Mouse (Mus musculus) neural tube, embryonic 13.5 days (tissue): ENCODE results near the gene Dtx1. TPM values are rescaled to one million over a fixed set of nuclear protein-coding genes. Genes with fewer than 3 reads are reported as not detected.
A peak's percentile ranks its signal among the peaks of the same experiment; 100 is the strongest.

Experiments
- ATAC-seq: fragments of 200-750 bp; cut with Nextera tagmentation; 2 replicates; pipeline ENCODE4 v1.8.0; 2017; ENCODE audit warnings: low read depth, mild to moderate bottlenecking, moderate TSS enrichment, moderate library complexity
- H3K27ac ChIP-seq: fragments of 300-500 bp; sonication (generic); replicated peaks from 2 replicates; pipeline ENCODE4 v1.5.1; 2015; ENCODE audit warnings: moderate library complexity, mild to moderate bottlenecking, inconsistent platforms
- H3K27me3 ChIP-seq: fragments of 300-500 bp; sonication (generic); 2 replicates; pipeline ENCODE4 v1.6.1; 2015; ENCODE audit warnings: mild to moderate bottlenecking, inconsistent platforms
- H3K36me3 ChIP-seq: fragments of 300-500 bp; sonication (generic); 2 replicates; pipeline ENCODE4 v1.6.1; 2015; ENCODE audit warnings: mild to moderate bottlenecking, inconsistent platforms
- H3K4me1 ChIP-seq: fragments of 300-500 bp; sonication (generic); replicated peaks from 2 replicates; pipeline ENCODE4 v1.6.1; 2015; ENCODE audit warnings: inconsistent platforms
- H3K4me2 ChIP-seq: fragments of 300-500 bp; sonication (generic); 2 replicates; pipeline ENCODE4 v1.6.1; 2015; ENCODE audit warnings: inconsistent platforms, mild to moderate bottlenecking, moderate library complexity
- H3K4me3 ChIP-seq: fragments of 300-500 bp; sonication (generic); 2 replicates; pipeline ENCODE4 v1.5.1; 2015; ENCODE audit warnings: mild to moderate bottlenecking, inconsistent platforms
- H3K9ac ChIP-seq: fragments of 300-500 bp; sonication (generic); 2 replicates; pipeline ENCODE4 v1.6.1; 2015; ENCODE audit warnings: moderate library complexity, mild to moderate bottlenecking, inconsistent platforms
- H3K9me3 ChIP-seq: fragments of 300-500 bp; sonication (generic); 2 replicates; pipeline ENCODE4 v1.6.1; 2016; ENCODE audit warnings: inconsistent platforms
- WGBS: fragments of 180-500 bp; shearing (Covaris S2); methylation state at CpG from one replicate; pipeline ENCODE4 v1.1.7; 2015; 5-methylcytosine and 5-hydroxymethylcytosine counted together
- polyA plus RNA-seq: library from polyadenylated mRNA; unstranded; fragments of >200 nt; fragmentation: Nextera tagmentation; extraction: Ambion mirVana; gene quantifications from 2 replicates; pipeline ENCODE4 v1.2.1, GENCODE M21; 2015

Dtx1 gene
- polyA plus RNA-seq, 1 experiment from 2014 or later = 37.3 TPM

- no peak for ATAC-seq
- Histone ChIP-seq H3K4me2 (no peak overlapping the region), H3K4me1 (peaks cover 84% of the 10 kb centered on the region), H3K4me3 (no peak overlapping the region), H3K36me3 (no peaks in the 10 kb centered on the region), H3K27me3 (peaks cover 30% of the 10 kb centered on the region), H3K27ac (no peak overlapping the region), H3K9me3 (no peaks in the 10 kb centered on the region), H3K9ac (no peak overlapping the region)
- 94% methylated on average over 2 of the region's 2 CpGs for WGBS
Observed at GRCm38 (mm10) chr5:120702969-120703368, 8.8 kb downstream of the Dtx1 start.

- Histone ChIP-seq H3K27me3 (peaks cover 36% of the 10 kb centered on the region), H3K36me3 (no peaks in the 10 kb centered on the region), H3K27ac (no peak overlapping the region), H3K4me2 (no peak overlapping the region), H3K9me3 (no peaks in the 10 kb centered on the region), H3K9ac (no peak overlapping the region), H3K4me1 (peaks cover 84% of the 10 kb centered on the region), H3K4me3 (no peak overlapping the region)
- no peak for ATAC-seq
- 75% methylated on average over 4 of the region's 4 CpGs for WGBS
Observed at GRCm38 (mm10) chr5:120702421-120702820, 9.3 kb downstream of the Dtx1 start.

- Histone ChIP-seq H3K9me3 (no peaks in the 10 kb centered on the region), H3K27ac (no peak overlapping the region), H3K4me2 (no peak overlapping the region), H3K27me3 (peaks cover 47% of the 10 kb centered on the region), H3K36me3 (no peaks in the 10 kb centered on the region), H3K9ac (no peak overlapping the region), H3K4me3 (no peak overlapping the region), H3K4me1 (peaks cover 79% of the 10 kb centered on the region)
- no peak for ATAC-seq
- 56% methylated on average over 11 of the region's 11 CpGs for WGBS
Observed at GRCm38 (mm10) chr5:120700996-120701790, 10.5 kb downstream of the Dtx1 start.

GRCm38 (mm10) chr5:120698801-120699391, 12.8 kb downstream of the Dtx1 start:
- Histone ChIP-seq H3K4me2 (0 out of 2 replicates have a peak overlapping the region, but pooled peaks have one; percentile 5), H3K4me3 (no peak overlapping the region), H3K27ac (peak overlapping the region; percentile 46), H3K36me3 (peaks cover 8% of the 10 kb centered on the region), H3K9me3 (no peaks in the 10 kb centered on the region), H3K27me3 (peaks cover 62% of the 10 kb centered on the region), H3K4me1 (peaks cover 69% of the 10 kb centered on the region), H3K9ac (peak overlapping the region; percentile 49)
- WGBS = 32% methylated on average over 16 of the region's 16 CpGs
- ATAC-seq = no peak

- Histone ChIP-seq H3K27me3 (peaks cover 69% of the 10 kb centered on the region), H3K36me3 (peaks cover 15% of the 10 kb centered on the region), H3K4me1 (peaks cover 68% of the 10 kb centered on the region), H3K9ac (no peak overlapping the region), H3K27ac (no peak overlapping the region), H3K4me3 (no peak overlapping the region), H3K9me3 (no peaks in the 10 kb centered on the region), H3K4me2 (no peak overlapping the region)
- 40% methylated on average over 3 of the region's 3 CpGs for WGBS
- no peak for ATAC-seq
Observed at GRCm38 (mm10) chr5:120698181-120698580, 13.5 kb downstream of the Dtx1 start.

GRCm38 (mm10) chr5:120696865-120697264, 14.9 kb downstream of the Dtx1 start:
- Histone ChIP-seq H3K4me3 (no peak overlapping the region), H3K27me3 (peaks cover 82% of the 10 kb centered on the region), H3K4me1 (peaks cover 64% of the 10 kb centered on the region), H3K9ac (no peak overlapping the region), H3K9me3 (no peaks in the 10 kb centered on the region), H3K36me3 (peaks cover 28% of the 10 kb centered on the region), H3K4me2 (no peak overlapping the region), H3K27ac (no peak overlapping the region)
- no peak for ATAC-seq
- WGBS = 55% methylated on average over 4 of the region's 4 CpGs

- Histone ChIP-seq H3K9me3 (no peaks in the 10 kb centered on the region), H3K36me3 (peaks cover 34% of the 10 kb centered on the region), H3K9ac (no peak overlapping the region), H3K4me1 (peaks cover 58% of the 10 kb centered on the region), H3K4me2 (no peak overlapping the region), H3K4me3 (no peak overlapping the region), H3K27me3 (peaks cover 87% of the 10 kb centered on the region), H3K27ac (no peak overlapping the region)
- ATAC-seq = no peak
- WGBS = 69% methylated on average over 16 of the region's 16 CpGs
Observed at GRCm38 (mm10) chr5:120696057-120696743, 15.5 kb downstream of the Dtx1 start.

- no peak overlapping the region for H3K27ac ChIP-seq
- no peak for ATAC-seq
- no peak overlapping the region for H3K4me3 ChIP-seq
- H3K27me3 ChIP-seq = peaks cover 83% of the 10 kb centered on the region
- peaks cover 45% of the 10 kb centered on the region for H3K36me3 ChIP-seq
- 0 out of 2 replicates have a peak overlapping the region, but pooled peaks have one; percentile 2 for H3K9ac ChIP-seq
- H3K4me2 ChIP-seq = peak overlapping the region; percentile 20; the same call in 1 of the 2 replicates
- no peaks in the 10 kb centered on the region for H3K9me3 ChIP-seq
- H3K4me1 ChIP-seq = peaks cover 43% of the 10 kb centered on the region
- WGBS = 5% methylated on average over 41 of the region's 41 CpGs
Observed at GRCm38 (mm10) chr5:120694695-120695074, 17.0 kb downstream of the Dtx1 start.

GRCm38 (mm10) chr5:120693931-120694694, 17.6 kb downstream of the Dtx1 start:
- 11% methylated on average over 34 of the region's 38 CpGs for WGBS
- Histone ChIP-seq H3K27me3 (peaks cover 80% of the 10 kb centered on the region), H3K9me3 (no peaks in the 10 kb centered on the region), H3K4me3 (no peak overlapping the region), H3K4me1 (peaks cover 37% of the 10 kb centered on the region), H3K36me3 (peaks cover 45% of the 10 kb centered on the region), H3K9ac (0 out of 2 replicates have a peak overlapping the region, but pooled peaks have one; percentile 2), H3K27ac (no peak overlapping the region), H3K4me2 (peak overlapping the region; percentile 20; the same call in 1 of the 2 replicates)
- ATAC-seq = no peak

- Histone ChIP-seq H3K27me3 (peaks cover 75% of the 10 kb centered on the region), H3K27ac (no peak overlapping the region), H3K4me3 (no peak overlapping the region), H3K4me1 (peaks cover 16% of the 10 kb centered on the region), H3K4me2 (no peak overlapping the region), H3K9ac (no peak overlapping the region), H3K9me3 (no peaks in the 10 kb centered on the region), H3K36me3 (peaks cover 52% of the 10 kb centered on the region)
- no peak for ATAC-seq
- 77% methylated on average over 19 of the region's 19 CpGs for WGBS
Observed at GRCm38 (mm10) chr5:120692034-120692433, 19.7 kb downstream of the Dtx1 start.

GRCm38 (mm10) chr5:120690417-120690816, 21.3 kb downstream of the Dtx1 start:
- WGBS = 66% methylated on average over 4 of the region's 4 CpGs
- no peak overlapping the region for H3K4me3 ChIP-seq
- no peak for ATAC-seq
- peaks cover 67% of the 10 kb centered on the region for H3K36me3 ChIP-seq
- H3K9ac ChIP-seq = no peak overlapping the region
- H3K9me3 ChIP-seq = no peaks in the 10 kb centered on the region
- H3K27ac ChIP-seq = no peak overlapping the region
- peaks cover 12% of the 10 kb centered on the region for H3K4me1 ChIP-seq
- H3K27me3 ChIP-seq = peaks cover 74% of the 10 kb centered on the region
- no peak overlapping the region for H3K4me2 ChIP-seq
